Mouse (Mus musculus) spleen, adult 18-20 months (tissue): ENCODE measurements at regions not wholly inside any gene's neighbourhood (a gene's known extent, or its start where the extent isn't known, plus 50 kb on each side); places are given as distances from the start of the nearest gene placed in this dataset.

ENCODE experiments used
- DNase-seq, 2 experiments: peaks; one replicate each; pipeline ENCODE4 v3.0.0; 2022; ENCODE audit warnings: mixed read lengths in 2 of 2

DNA sequence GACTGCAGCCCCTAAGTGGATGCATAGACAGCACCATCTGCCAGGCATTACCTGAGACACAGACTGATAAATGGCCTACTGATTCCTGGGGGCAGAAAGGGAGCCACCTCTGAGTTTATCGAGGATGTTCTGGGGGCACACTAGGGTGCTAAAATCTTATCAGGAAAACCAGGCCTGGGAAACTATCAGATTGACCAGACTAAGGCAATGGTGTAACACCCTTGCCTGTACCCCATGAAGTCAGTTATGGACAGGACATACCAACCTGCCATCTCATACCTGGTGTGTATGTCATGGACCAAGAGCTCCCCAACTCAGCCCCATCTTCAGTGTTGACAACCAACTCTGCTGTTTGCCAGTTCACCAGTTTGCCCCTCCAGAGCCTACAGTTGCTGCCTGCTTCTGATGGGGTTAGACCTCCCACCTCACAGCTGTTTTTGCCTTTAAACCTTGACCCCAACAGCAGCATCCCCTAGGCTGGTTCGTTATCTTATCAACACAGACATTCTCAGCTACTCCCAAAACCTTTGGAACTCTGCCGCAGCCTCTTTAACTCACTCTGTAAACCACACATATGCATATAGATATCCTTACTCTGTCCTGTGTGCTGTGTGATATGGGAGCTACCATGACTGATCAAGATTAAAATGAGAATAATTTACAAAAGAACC, 83.6 kb upstream of the Irs2 start:
- no peak for DNase-seq

GRCm38 (mm10) chr8:11088946-11089665, 80.8 kb upstream of the Irs2 start:
- no peak for DNase-seq

GRCm38 (mm10) chr8:11085244-11085643, 77.0 kb upstream of the Irs2 start:
- DNase-seq: no peak

DNA sequence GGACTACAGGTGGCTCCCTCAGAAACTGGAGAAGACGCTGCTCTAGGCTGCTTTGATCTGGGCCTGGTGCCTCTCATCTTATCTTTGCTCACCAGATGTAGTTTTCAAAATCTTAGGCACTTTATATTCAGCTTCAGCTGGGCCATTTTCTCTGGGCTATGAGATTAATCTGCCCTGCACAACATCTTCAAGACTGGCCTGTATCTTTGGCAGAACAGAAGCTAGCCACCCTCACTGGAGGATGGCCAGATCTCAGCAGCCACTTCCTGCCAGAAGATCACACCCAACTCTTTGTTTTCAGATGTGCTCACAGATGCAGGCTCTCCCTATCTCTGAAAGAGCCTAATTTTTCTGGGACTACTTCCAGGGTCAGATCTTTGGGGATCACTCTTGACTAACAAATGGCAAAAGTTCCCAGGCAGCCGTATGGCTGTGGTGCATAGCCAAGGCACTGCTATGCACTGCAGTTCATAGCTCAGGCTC, 75.8 kb upstream of the Irs2 start:
- DNase-seq: no peak

DNA sequence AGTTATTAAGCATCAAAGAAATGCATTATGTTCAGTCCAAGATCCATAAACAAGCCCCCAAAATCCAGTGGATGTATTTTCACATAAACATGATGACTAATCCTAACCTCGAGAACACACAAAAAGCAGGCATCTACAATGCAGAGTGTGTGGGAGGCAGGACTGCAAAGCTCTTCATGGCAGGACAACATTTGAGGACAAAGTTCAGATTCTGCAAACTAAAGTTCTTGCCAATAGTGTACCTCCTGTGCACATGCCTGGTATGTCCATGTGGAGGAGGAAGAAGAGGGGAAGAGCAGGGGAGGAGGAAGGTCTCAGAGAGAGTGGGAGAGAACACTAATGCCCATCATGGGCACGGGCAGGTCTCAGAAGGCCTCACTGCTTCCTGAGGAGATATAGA, 72.6 kb upstream of the Irs2 start:
- no peak for DNase-seq

- no peak for DNase-seq
Measured at GRCm38 (mm10) chr8:11079805-11080204, 71.5 kb upstream of the Irs2 start.

GRCm38 (mm10) chr8:11077138-11077537, 68.9 kb upstream of the Irs2 start:
- DNase-seq: no peak

DNA sequence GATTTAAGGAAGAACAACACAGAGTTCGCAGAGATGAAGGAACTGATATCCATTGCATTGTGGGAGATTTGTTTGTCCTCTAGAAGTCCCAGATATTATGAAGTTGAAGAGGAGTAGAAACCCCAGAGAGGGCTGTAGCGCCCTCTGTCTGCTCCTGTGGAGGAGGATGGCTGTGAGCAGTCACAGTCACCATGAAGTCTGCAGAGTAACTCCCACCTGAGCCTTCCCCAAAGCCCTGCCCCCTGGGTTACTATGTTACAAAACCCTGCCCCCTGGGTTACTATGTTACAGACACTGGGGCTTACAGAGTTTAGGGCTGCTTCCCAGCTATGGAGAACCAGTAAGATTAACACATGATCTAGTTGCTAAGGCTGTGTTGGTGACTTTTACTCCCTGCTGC, 62.9 kb upstream of the Irs2 start:
- no peak for DNase-seq

DNA sequence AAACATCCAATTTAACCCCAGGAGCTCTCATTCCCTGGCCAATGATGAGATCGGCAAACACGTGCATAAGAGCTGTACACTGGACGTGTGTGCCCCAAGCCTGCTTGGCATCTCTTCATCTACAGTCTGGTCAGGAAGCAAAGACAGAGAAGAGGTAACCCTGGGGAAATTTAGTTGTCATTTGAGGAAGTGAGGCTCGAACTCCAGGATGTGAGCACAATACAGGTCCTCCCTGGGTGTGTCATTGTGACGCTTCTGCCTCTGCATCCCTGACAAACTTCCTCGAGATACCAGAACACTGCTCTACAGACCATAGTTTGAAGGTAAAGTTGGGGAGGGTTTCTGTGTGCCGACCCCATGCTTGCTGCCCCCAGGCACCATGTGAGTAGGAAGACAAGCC, 59.2 kb upstream of the Irs2 start:
- DNase-seq: no peak

DNA sequence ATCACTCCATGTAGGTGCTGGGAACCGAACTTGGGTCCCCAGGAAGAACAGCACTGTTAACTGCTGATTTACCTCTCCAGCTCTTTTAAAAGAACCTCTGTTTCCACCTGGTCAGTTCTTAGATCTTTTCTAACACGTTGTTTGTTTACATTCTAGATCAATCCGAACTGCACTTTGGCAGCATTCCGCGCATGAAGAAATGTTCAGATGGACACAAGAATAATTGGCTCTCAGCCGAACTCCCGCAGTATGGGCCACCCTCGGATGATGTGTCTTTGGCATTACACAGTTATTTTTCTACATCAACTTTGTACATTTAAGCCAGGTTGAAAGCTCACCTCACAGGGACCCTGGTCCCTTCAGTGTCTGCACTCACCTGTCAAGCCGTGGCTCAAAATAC, 57.7 kb upstream of the Irs2 start:
- DNase-seq: no peak

- no peak for DNase-seq
Measured at GRCm38 (mm10) chr8:11065303-11065702, 57.0 kb upstream of the Irs2 start.

GRCm38 (mm10) chr8:11063058-11063457, 54.8 kb upstream of the Irs2 start:
- no peak for DNase-seq

- no peak for DNase-seq
Measured at GRCm38 (mm10) chr8:11062348-11062946, 54.2 kb upstream of the Irs2 start.

GRCm38 (mm10) chr8:11061711-11062110, 53.5 kb upstream of the Irs2 start:
- no peak for DNase-seq

DNA sequence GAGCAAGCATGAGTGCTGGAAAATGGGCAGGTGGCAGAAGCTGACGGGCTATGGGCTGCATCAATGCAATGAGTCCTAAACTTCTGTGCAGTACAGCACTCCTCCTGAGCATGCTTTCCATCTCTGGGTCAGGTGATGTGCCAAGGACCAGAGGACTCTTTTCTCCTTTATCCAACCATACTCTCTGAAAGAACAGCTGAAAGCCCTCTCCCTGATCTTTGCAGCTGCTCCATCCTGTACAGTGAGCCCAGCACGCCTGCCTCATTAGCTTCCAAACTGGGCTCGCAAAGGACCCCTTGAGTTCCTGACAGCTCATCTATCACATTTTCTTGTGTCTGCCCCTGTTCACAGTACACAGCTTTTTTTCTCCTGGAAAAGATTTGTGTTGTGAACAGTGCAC, 52.3 kb upstream of the Irs2 start:
- DNase-seq: no peak

GRCm38 (mm10) chr8:11058392-11058791, 50.1 kb upstream of the Irs2 start:
- no peak for DNase-seq
